Mouse (Mus musculus) stomach, embryonic 14.5 days (tissue): ENCODE results near the gene Ganab. TPM values are rescaled to one million over a fixed set of nuclear protein-coding genes. Genes with fewer than 3 reads are reported as not detected.

Experiments
- ATAC-seq: fragments of 200-750 bp; cut with Nextera tagmentation; 2 replicates; pipeline ENCODE4 v1.8.0; 2017; ENCODE audit warnings: low read depth, moderate TSS enrichment; ENCODE audit not compliant: insufficient number of reproducible peaks, insufficient read depth, low FRiP score
- H3K27ac ChIP-seq: fragments of 300-500 bp; sonication (generic); 2 replicates; pipeline ENCODE4 v1.5.1; 2014; ENCODE audit warnings: mild to moderate bottlenecking, low read length, moderate library complexity, mixed read lengths
- H3K27me3 ChIP-seq: fragments of 300-500 bp; sonication (generic); 2 replicates; pipeline ENCODE4 v1.6.1; 2014; ENCODE audit warnings: low read length, control low read depth, mixed read lengths; ENCODE audit not compliant: control insufficient read depth, insufficient read depth
- H3K36me3 ChIP-seq: fragments of 300-500 bp; sonication (generic); 2 replicates; pipeline ENCODE4 v1.6.1; 2014; ENCODE audit warnings: mild to moderate bottlenecking, control low read depth, low read length, moderate library complexity, mixed read lengths; ENCODE audit not compliant: control insufficient read depth, insufficient read depth
- H3K4me1 ChIP-seq: fragments of 300-500 bp; sonication (generic); 2 replicates; pipeline ENCODE4 v1.6.1; 2014; ENCODE audit warnings: low read length, control low read depth, mixed read lengths; ENCODE audit not compliant: control insufficient read depth, insufficient read depth
- H3K4me2 ChIP-seq: fragments of 300-500 bp; sonication (generic); replicated peaks from 2 replicates; pipeline ENCODE4 v1.6.1; 2014; ENCODE audit warnings: low read depth, low read length, control low read depth
- H3K4me3 ChIP-seq: fragments of 300-500 bp; sonication (generic); 2 replicates; pipeline ENCODE4 v1.5.1; 2014; ENCODE audit warnings: low read depth, low read length, control low read depth
- H3K9ac ChIP-seq: fragments of 300-500 bp; sonication (generic); replicated peaks from 2 replicates; pipeline ENCODE4 v1.6.1; 2014; ENCODE audit warnings: low read depth, mild to moderate bottlenecking, control low read depth, low read length, moderate library complexity, mixed read lengths
- H3K9me3 ChIP-seq: fragments of 300-500 bp; sonication (generic); 2 replicates; pipeline ENCODE4 v1.6.1; 2016; ENCODE audit warnings: low read depth, low read length, control low read depth; ENCODE audit not compliant: control insufficient read depth
- WGBS: fragments of 180-500 bp; shearing (Covaris S2); extraction: QIAGEN DNeasy Blood & Tissue Kit; methylation state at CpG from one replicate; pipeline ENCODE4 v1.1.7; 2014; 5-methylcytosine and 5-hydroxymethylcytosine counted together
- polyA plus RNA-seq: library from polyadenylated mRNA; unstranded; fragments of >200 nt; fragmentation: Nextera tagmentation; extraction: Ambion mirVana; gene quantifications from 2 replicates; pipeline ENCODE4 v1.2.1, GENCODE M21; 2014

Ganab gene
- polyA plus RNA-seq, 1 experiment from 2014 or later = 82.0 TPM

GRCm38 (mm10) chr19:8919684-8920072, 21.8 kb downstream of the Ganab start:
- H3K4me1 ChIP-seq = peaks cover 9% of the 10 kb centered on the region; the same call in 1 of the 2 replicates
- no peaks in the 10 kb centered on the region for H3K9me3 ChIP-seq
- no peak for ATAC-seq
- H3K27ac ChIP-seq = peak overlapping the region; percentile 86
- peaks cover 24% of the 10 kb centered on the region for H3K36me3 ChIP-seq
- no peaks in the 10 kb centered on the region for H3K27me3 ChIP-seq
- H3K4me2 ChIP-seq = peak overlapping the region; percentile 77
- H3K4me3 ChIP-seq = peak overlapping the region; percentile 71
- peak overlapping the region; percentile 57; the same call in 1 of the 2 replicates for H3K9ac ChIP-seq
- 65% methylated on average over 6 of the region's 6 CpGs for WGBS

DNA sequence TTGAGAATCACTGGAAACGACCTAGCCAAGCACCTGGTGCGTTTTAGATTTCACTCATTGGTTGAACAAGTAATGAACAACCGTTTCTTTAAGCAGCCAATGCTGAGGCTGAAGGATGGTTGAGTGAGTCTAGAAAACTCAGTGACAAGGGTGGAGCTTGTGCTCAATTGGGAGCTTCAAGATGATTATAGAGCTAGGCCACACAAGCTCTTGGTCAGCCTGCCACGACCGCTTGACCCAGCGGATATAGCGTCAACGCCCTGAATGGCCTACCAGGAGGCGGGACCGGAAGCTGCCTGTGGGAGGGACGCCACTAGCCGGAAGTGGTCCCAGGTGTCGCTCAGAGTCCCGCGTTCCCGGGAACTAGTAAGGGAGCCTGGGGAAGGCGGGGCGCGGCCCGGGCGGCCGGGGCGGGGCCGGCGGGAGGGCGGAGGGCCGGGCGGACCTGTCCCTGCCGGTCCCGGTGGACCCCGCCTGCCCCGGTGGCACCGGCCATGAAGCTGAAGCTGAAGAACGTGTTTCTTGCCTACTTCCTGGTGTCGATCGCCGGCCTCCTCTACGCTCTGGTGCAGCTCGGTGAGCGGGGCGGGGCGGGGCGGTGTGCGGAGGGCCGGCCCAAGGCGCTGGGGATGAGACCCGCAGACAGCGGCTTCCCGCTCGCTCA, 22.3 kb downstream of the Ganab start, which contains the start of gene B3gat3:
Gene B3gat3 (plus strand): TSS at position 302 of the 664 bp plus-strand sequence.
- Histone ChIP-seq H3K27me3 (no peaks in the 10 kb centered on the region), H3K4me1 (peaks cover 9% of the 10 kb centered on the region; the same call in 1 of the 2 replicates), H3K36me3 (peaks cover 19% of the 10 kb centered on the region), H3K4me3 (peak within 1 kb of the TSS; percentile 71), H3K9ac (peak within 1 kb of the TSS; percentile 57), H3K4me2 (peak within 1 kb of the TSS; percentile 77), H3K9me3 (no peaks in the 10 kb centered on the region), H3K27ac (peak within 1 kb of the TSS; percentile 86)
- WGBS = 3% methylated on average over 37 of the region's 50 CpGs
- ATAC-seq = peak; percentile 97

DNA sequence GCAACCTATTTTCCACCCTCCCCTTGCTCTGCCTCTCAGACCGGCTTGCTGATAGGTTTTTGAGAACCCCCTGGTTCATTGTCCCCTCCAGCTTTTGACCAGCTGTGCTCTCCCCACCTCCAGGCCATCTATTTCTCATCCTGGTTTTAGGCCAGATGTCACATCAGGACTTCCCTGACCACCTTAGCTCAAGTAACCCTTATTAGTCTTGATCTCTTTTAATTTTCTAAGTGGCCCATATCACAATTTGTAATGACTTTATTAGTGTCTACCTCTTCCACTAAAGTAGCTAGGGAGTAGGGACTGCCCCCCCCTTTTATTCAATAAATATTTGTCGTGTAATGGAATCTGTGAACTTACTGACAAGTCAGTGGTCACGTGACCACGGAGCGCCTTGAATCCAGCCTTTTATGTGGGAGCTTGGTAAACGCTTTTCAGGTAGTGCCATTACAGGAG, 23.0 kb downstream of the Ganab start:
- Histone ChIP-seq H3K4me3 (peak overlapping the region; percentile 71), H3K4me2 (peak overlapping the region; percentile 77), H3K36me3 (peaks cover 17% of the 10 kb centered on the region), H3K9me3 (no peaks in the 10 kb centered on the region), H3K9ac (peak overlapping the region; percentile 57), H3K27me3 (no peaks in the 10 kb centered on the region), H3K27ac (peak overlapping the region; percentile 86; the same call in 1 of the 2 replicates), H3K4me1 (peaks cover 9% of the 10 kb centered on the region; the same call in 1 of the 2 replicates)
- WGBS = 2% methylated on average over 6 of the region's 6 CpGs
- ATAC-seq = peak; percentile 11; the same call in 1 of the 2 replicates

GRCm38 (mm10) chr19:8921741-8922140, 23.9 kb downstream of the Ganab start:
- peaks cover 9% of the 10 kb centered on the region; the same call in 1 of the 2 replicates for H3K4me1 ChIP-seq
- 85% methylated on average over 9 of the region's 9 CpGs for WGBS
- peak overlapping the region; percentile 57; the same call in 1 of the 2 replicates for H3K9ac ChIP-seq
- no peaks in the 10 kb centered on the region for H3K9me3 ChIP-seq
- H3K27me3 ChIP-seq = no peaks in the 10 kb centered on the region
- ATAC-seq = no peak
- no peak overlapping the region for H3K27ac ChIP-seq
- H3K4me2 ChIP-seq = peak overlapping the region; percentile 77; the same call in 1 of the 2 replicates
- peaks cover 16% of the 10 kb centered on the region for H3K36me3 ChIP-seq
- H3K4me3 ChIP-seq = peak overlapping the region; percentile 71

DNA sequence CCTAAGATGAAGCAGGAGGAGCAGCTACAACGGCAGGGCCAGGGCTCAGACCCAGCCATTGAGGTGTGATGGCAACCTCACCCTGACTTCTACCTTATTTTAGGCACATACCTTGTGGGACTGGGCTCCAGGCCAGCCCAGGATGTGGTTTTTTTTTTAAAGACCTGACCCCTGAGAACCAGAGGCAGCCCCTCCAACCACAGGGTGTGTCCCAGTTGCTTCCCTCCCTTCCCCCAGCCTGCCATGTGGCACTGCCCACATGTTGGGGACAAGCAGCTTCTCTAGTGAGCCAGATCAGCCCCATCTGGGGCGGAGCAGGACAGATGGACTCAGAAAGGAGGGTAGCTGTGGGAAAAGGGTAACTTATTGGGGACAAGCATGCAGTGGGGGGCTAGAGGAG, 28.9 kb downstream of the Ganab start:
- H3K36me3 ChIP-seq = peaks cover 21% of the 10 kb centered on the region; the same call in 1 of the 2 replicates
- WGBS = 94% methylated on average over 2 of the region's 2 CpGs
- H3K27me3 ChIP-seq = no peaks in the 10 kb centered on the region
- no peak overlapping the region for H3K27ac ChIP-seq
- H3K9me3 ChIP-seq = no peaks in the 10 kb centered on the region
- ATAC-seq = no peak
- H3K9ac ChIP-seq = no peak overlapping the region
- no peak overlapping the region for H3K4me3 ChIP-seq
- H3K4me2 ChIP-seq = no peak overlapping the region
- H3K4me1 ChIP-seq = peaks cover 11% of the 10 kb centered on the region; the same call in 1 of the 2 replicates

DNA sequence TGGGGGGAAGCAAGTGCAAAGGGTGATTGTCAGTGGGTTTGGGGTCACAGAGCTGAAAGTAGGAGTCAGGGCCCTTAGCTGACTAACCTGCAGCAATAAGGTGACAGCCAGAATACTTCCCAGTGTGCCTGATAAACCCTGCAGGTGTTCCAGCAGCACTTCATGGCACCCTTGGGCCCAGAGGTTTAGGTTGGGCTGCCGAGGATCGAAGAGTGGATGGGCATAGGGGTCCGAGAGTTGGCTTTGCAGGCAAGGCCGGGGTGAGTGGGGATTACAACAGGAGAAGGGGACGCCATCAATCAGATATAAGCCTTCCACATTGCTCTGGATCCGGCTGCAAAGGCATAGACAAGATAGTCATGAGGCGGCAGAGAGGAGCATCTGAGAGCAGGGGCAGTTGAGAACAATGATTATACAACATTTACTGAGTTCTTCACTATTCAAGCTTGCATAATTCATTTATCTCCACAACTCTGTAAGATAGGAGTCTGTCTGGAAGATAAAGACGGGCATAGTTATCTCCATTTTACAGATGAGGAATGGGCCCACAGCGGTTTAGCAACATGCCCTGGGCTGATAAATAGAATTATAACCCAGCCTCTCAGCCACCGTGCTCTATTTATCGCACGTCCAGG, 30.1 kb downstream of the Ganab start:
- no peaks in the 10 kb centered on the region for H3K27me3 ChIP-seq
- no peak for ATAC-seq

DNA sequence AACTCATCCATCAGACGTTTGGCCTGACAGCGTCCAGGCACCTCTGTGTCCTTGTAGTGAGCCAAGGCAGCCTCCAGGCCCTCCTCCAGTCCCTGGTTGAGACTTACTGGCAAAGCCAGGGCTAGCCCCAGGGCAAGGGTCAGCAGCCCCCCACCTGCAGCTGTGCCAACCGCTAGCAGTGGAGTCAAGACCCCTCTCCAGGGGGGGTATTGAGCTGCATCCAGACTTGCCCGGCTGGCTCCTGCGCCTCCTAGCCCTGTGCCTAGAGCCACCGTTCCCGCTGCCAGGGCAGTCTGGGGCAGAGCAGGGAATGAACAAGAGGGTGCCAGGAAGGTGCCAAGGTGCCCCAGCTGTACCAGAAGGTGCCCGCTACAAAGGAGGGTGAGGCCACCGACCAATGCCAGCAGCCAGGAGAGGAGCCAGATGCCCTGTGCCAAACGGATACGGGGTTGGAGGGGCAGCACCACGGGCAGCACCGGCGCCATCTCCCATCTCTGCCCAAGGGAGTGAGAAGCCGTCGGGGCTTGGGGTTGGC, 30.9 kb downstream of the Ganab start:
- no peaks in the 10 kb centered on the region for H3K9me3 ChIP-seq
- 31% methylated on average over 16 of the region's 16 CpGs for WGBS
- H3K4me3 ChIP-seq = peak overlapping the region; percentile 85; the same call in 1 of the 2 replicates
- no peak for ATAC-seq
- H3K9ac ChIP-seq = 0 out of 2 replicates have a peak overlapping the region, but pooled peaks have one; percentile 68
- H3K4me1 ChIP-seq = peaks cover 10% of the 10 kb centered on the region; the same call in 1 of the 2 replicates
- H3K27ac ChIP-seq = peak overlapping the region; percentile 81; the same call in 1 of the 2 replicates
- peaks cover 32% of the 10 kb centered on the region; the same call in 1 of the 2 replicates for H3K36me3 ChIP-seq
- peak overlapping the region; percentile 73 for H3K4me2 ChIP-seq
- no peaks in the 10 kb centered on the region for H3K27me3 ChIP-seq

More for the DNA sequence above, 30.1 kb downstream of the Ganab start:
- Histone ChIP-seq H3K4me1 (peaks cover 10% of the 10 kb centered on the region; the same call in 1 of the 2 replicates), H3K27ac (no peak overlapping the region), H3K4me3 (no peak overlapping the region), H3K36me3 (peaks cover 25% of the 10 kb centered on the region; the same call in 1 of the 2 replicates), H3K4me2 (no peak overlapping the region), H3K9me3 (no peaks in the 10 kb centered on the region), H3K9ac (no peak overlapping the region)
- 83% methylated on average over 12 of the region's 12 CpGs for WGBS
